Mouse (Mus musculus) olfactory bulb, adult 2 months (tissue): ENCODE measurements around the gene Txndc2. TPM values are rescaled to one million over a fixed set of nuclear protein-coding genes. Genes with fewer than 3 reads are reported as not detected.

Source experiments
- H3K27ac ChIP-seq: fragments of 200-500 bp; 2 replicates; pipeline ENCODE4 v1.5.1; 2012; ENCODE audit warnings: low read depth, low read length; ENCODE audit not compliant: insufficient read depth
- H3K4me1 ChIP-seq: fragments of 200-500 bp; 2 replicates; pipeline ENCODE4 v1.6.1; 2012; ENCODE audit warnings: low read length; ENCODE audit not compliant: control insufficient read depth, insufficient read depth
- H3K4me3 ChIP-seq: fragments of 200-500 bp; 2 replicates; pipeline ENCODE4 v1.5.1; 2012; ENCODE audit warnings: mild to moderate bottlenecking, low read depth, low read length, moderate library complexity; ENCODE audit not compliant: insufficient read depth
- CTCF ChIP-seq: fragments of 200-500 bp; IDR thresholded peaks from 2 replicates; pipeline ENCODE4 v1.5.1; 2012; ENCODE audit warnings: low read depth, mild to moderate bottlenecking, low read length, moderate library complexity; ENCODE audit not compliant: insufficient read depth
- POLR2A ChIP-seq: fragments of 200-500 bp; IDR thresholded peaks from 2 replicates; pipeline ENCODE4 v1.6.1; 2012; ENCODE audit warnings: mild to moderate bottlenecking, low read depth, low read length, moderate library complexity; ENCODE audit not compliant: insufficient read depth
- WGBS: fragments of 180-500 bp; shearing (Covaris S2); methylation state at CpG from one replicate; pipeline ENCODE4 v1.1.7; 2018; 5-methylcytosine and 5-hydroxymethylcytosine counted together
- polyA plus RNA-seq: library from polyadenylated mRNA; stranded (reverse); fragments of >200 nt; gene quantifications from 2 replicates; pipeline ENCODE4 v1.2.4, GENCODE M21; 2012; ENCODE audit warnings: low replicate concordance; ENCODE audit not compliant: missing spikeins, insufficient read depth, insufficient read length

Txndc2 gene
- polyA plus RNA-seq, 1 experiment: not detected

DNA sequence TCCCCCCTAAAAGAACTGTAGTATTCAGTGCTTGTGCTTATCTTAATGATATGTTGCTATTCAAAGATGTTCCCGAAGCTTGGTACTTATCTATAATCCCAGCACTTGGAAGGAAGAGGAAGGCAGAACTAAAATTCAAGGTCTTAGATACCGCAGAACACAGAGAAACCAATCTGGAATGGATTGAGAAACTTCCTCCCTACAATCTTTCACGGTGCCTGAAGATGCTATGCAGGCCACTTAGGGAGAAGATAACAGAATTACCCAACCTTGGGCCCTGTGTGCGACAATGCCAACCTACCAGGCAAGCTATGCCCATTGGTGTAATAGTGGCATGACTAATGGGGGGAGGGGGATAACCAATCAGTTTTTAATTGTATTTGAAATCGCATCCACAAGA, 33.2 kb downstream of the Txndc2 start:
- no peak overlapping the region for H3K4me3 ChIP-seq
- WGBS: 39% methylated on average over 5 of the region's 5 CpGs
- no peak overlapping the region for H3K27ac ChIP-seq
- TF ChIP-seq POLR2A (no peak), CTCF (no peak)
- H3K4me1 ChIP-seq: peaks cover 8% of the 10 kb centered on the region

- no peak for TF ChIP-seq CTCF
- TF ChIP-seq POLR2A: no peak
- Histone ChIP-seq H3K4me3 (no peak overlapping the region), H3K4me1 (peaks cover 8% of the 10 kb centered on the region), H3K27ac (no peak overlapping the region)
- WGBS: 41% methylated on average over 2 of the region's 2 CpGs
These were observed 33.7 kb downstream of the Txndc2 start for GRCm38 (mm10) chr17:65608312-65608687.

- Histone ChIP-seq H3K4me1 (peaks cover 8% of the 10 kb centered on the region), H3K4me3 (no peak overlapping the region), H3K27ac (no peak overlapping the region)
- TF ChIP-seq CTCF: no peak
- WGBS: 25% methylated on average over 7 of the region's 7 CpGs
These were observed 34.2 kb downstream of the Txndc2 start for GRCm38 (mm10) chr17:65607574-65608311.

- H3K4me1 ChIP-seq: peaks cover 11% of the 10 kb centered on the region
- 48% methylated on average over 4 of the region's 4 CpGs for WGBS
- no peak overlapping the region for H3K27ac ChIP-seq
- no peak overlapping the region for H3K4me3 ChIP-seq
- TF ChIP-seq POLR2A (no peak), CTCF (no peak)
These were observed 36.0 kb downstream of the Txndc2 start for GRCm38 (mm10) chr17:65606014-65606413.

DNA sequence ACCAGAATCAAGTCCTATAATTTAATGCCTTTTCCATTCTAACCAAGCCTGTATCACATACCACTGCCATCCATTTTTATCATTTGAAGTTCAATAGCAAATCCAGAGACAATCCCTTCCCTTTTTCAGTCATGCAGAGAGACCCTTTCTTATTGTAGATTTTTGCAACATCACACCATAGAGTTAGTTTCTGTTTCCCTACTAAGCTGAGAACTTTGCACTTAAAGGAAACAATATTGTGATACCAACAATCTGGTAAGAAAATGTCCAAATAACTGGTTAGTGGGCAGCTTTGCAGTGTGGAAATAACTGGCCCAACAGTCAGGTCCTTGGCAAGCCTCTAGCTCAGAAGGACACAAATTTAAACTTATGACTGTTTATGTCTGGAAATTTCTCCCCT, 37.1 kb downstream of the Txndc2 start:
- Histone ChIP-seq H3K4me1 (peaks cover 11% of the 10 kb centered on the region), H3K4me3 (no peak overlapping the region), H3K27ac (no peak overlapping the region)
- TF ChIP-seq POLR2A: no peak
- no peak for TF ChIP-seq CTCF

DNA sequence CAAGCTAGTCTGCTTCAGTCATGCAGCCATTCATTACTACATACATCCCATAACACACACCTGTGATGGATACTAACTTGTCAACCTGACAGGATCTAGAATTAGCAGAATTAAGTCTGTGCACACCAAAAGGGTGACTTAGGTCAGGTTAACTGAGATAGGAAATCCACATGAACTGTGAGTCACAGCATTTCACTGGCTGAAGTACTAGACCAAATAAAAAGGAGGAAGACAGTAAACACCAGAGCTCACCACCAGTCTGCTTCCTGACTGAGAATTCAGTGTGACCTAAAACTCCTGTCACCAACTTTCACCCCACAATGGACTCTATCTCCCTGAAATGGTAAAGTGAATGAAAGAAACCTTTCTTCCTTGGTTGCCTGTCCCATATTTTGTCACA, 37.7 kb downstream of the Txndc2 start:
- Histone ChIP-seq H3K4me3 (no peak overlapping the region), H3K4me1 (peaks cover 8% of the 10 kb centered on the region), H3K27ac (no peak overlapping the region)
- TF ChIP-seq POLR2A: no peak
- TF ChIP-seq CTCF: no peak

DNA sequence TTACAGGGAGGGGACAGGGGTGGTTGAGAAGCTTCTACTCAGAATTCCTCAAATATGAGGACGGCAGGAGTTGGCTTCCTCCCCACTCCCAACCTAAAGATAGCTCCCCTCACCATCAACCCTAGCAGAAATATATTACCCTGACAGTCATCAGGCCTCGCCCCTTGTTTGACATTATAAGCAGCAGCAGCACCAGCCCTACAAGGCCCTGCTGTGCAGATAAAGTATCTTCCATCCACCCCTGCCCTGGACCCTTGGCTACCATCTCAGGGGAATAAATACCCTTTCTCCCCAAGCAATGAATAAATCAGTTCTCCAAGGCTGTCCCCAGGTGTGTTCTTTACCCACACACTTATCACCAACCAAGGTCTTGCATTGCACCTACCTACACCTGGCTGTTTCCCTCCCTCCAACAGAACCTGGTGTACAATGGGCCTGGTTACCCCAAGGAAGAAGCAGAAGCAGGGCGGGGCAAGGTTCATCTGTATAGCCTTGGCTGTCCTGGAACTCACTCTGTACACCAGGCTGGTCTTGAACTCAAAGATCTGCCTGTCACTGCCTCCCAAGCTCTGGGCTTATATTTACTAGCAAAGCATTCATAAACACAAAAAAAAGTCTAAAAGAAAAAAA, 44.0 kb downstream of the Txndc2 start:
- Histone ChIP-seq H3K27ac (no peak overlapping the region), H3K4me3 (no peak overlapping the region), H3K4me1 (peaks cover 7% of the 10 kb centered on the region)
- 75% methylated on average over 3 of the region's 3 CpGs for WGBS
- no peak for TF ChIP-seq POLR2A
- TF ChIP-seq CTCF: no peak

DNA sequence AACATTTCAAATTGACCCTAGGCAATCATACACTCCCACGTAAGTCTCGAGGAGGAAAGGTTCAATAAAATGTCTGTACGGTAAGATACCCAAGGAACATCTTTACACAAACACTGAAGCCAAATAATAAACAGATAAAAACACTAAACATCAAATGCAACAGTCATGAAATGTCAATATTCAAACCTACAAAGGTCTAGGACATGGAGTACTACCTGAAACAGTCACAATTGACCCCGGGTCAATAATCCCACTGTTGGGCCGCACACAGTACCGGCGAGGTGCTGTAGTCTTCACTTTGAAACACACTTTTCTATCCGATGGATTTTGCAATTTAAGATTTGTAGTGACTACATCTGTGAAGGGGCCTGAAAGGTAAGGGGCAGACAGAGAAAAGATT, 47.3 kb downstream of the Txndc2 start:
- no peak overlapping the region for H3K27ac ChIP-seq

More for the DNA sequence above, 47.3 kb downstream of the Txndc2 start:
- 87% methylated on average over 8 of the region's 8 CpGs for WGBS
- H3K4me3 ChIP-seq: no peak overlapping the region
- peaks cover 7% of the 10 kb centered on the region for H3K4me1 ChIP-seq
- TF ChIP-seq POLR2A: no peak
- TF ChIP-seq CTCF: no peak

Other genes with a start within 250 kb of the Txndc2 start
- gene Tmem232, start 101.4 kb downstream of the Txndc2 start, polyA plus RNA-seq: not detected in 2 replicates
- gene Vapa, start 28.6 kb downstream of the Txndc2 start, polyA plus RNA-seq: not detected in 2 replicates
- not detected in 2 replicates for gene Rab31, start 130.6 kb upstream of the Txndc2 start, polyA plus RNA-seq
- not detected in 2 replicates for gene Ppp4r1, start 140.4 kb upstream of the Txndc2 start, polyA plus RNA-seq
- gene Ralbp1, start 243.6 kb upstream of the Txndc2 start, polyA plus RNA-seq: not detected in 2 replicates